Mouse (Mus musculus) limb, embryonic 14.5 days (tissue): ENCODE results near the gene Vwa7. TPM values are rescaled to one million over a fixed set of nuclear protein-coding genes. Genes with fewer than 3 reads are reported as not detected.
A peak's percentile ranks its signal among the peaks of the same experiment; 100 is the strongest.

Source experiments
- ATAC-seq: fragments of 200-750 bp; cut with Nextera tagmentation; 2 replicates; pipeline ENCODE4 v1.8.0; 2017; ENCODE audit warnings: low read depth, moderate number of reproducible peaks, moderate TSS enrichment; ENCODE audit not compliant: low FRiP score
- DNase-seq: peaks from one replicate; pipeline ENCODE4 v3.0.0-alpha.2; 2015; ENCODE audit warnings: low spot score
- H3K27ac ChIP-seq: fragments of 300-500 bp; sonication (generic); replicated peaks from 2 replicates; pipeline ENCODE4 v1.5.1; 2014; ENCODE audit warnings: low read depth, mild to moderate bottlenecking, low read length, moderate library complexity, mixed read lengths
- H3K27me3 ChIP-seq: fragments of 300-500 bp; sonication (generic); 2 replicates; pipeline ENCODE4 v1.6.1; 2014; ENCODE audit warnings: low read length, mixed read lengths; ENCODE audit not compliant: control insufficient read depth, insufficient read depth
- H3K36me3 ChIP-seq: fragments of 300-500 bp; sonication (generic); 2 replicates; pipeline ENCODE4 v1.6.1; 2014; ENCODE audit warnings: mild to moderate bottlenecking, low read length, moderate library complexity, mixed read lengths; ENCODE audit not compliant: control insufficient read depth, insufficient read depth
- H3K4me1 ChIP-seq: fragments of 300-500 bp; sonication (generic); 2 replicates; pipeline ENCODE4 v1.6.1; 2014; ENCODE audit warnings: antibody characterized with exemption, low read length, mixed read lengths; ENCODE audit not compliant: control insufficient read depth, insufficient read depth
- H3K4me2 ChIP-seq: fragments of 300-500 bp; sonication (generic); replicated peaks from 2 replicates; pipeline ENCODE4 v1.6.1; 2014; ENCODE audit warnings: low read depth, mild to moderate bottlenecking, low read length, moderate library complexity; ENCODE audit not compliant: severe bottlenecking
- H3K4me3 ChIP-seq: fragments of 300-500 bp; sonication (generic); replicated peaks from 2 replicates; pipeline ENCODE4 v1.5.1; 2014; ENCODE audit warnings: low read length
- H3K9ac ChIP-seq: fragments of 300-500 bp; sonication (generic); 2 replicates; pipeline ENCODE4 v1.6.1; 2014; ENCODE audit warnings: mild to moderate bottlenecking, low read depth, low read length, moderate library complexity; ENCODE audit not compliant: severe bottlenecking
- H3K9me3 ChIP-seq: fragments of 300-500 bp; sonication (generic); 2 replicates; pipeline ENCODE4 v1.6.1; 2016; ENCODE audit warnings: low read length; ENCODE audit not compliant: control insufficient read depth
- POLR2A ChIP-seq: fragments of 200-500 bp; IDR thresholded peaks from 2 replicates; pipeline ENCODE4 v1.8.0; 2012; ENCODE audit warnings: inconsistent platforms, mild to moderate bottlenecking, moderate library complexity, borderline replicate concordance; ENCODE audit not compliant: insufficient read depth, insufficient read length; ENCODE audit errors: extremely low read depth
- WGBS: fragments of 180-500 bp; shearing (Covaris S2); extraction: QIAGEN DNeasy Blood & Tissue Kit; methylation state at CpG from one replicate; pipeline ENCODE4 v1.1.7; 2014; 5-methylcytosine and 5-hydroxymethylcytosine counted together
- polyA plus RNA-seq, 2 experiments: library from polyadenylated mRNA; depleted of rRNA in 1 of 2; stranded (reverse) in 1 of 2; unstranded in 1 of 2; fragments of >200 nt; fragmentation: Nextera tagmentation in 1 of 2; extraction: Ambion mirVana in 1 of 2; gene quantifications; 2 replicates each; pipeline versions ENCODE4 v1.2.1 to v1.2.3; 2012 to 2014

Vwa7 gene
- polyA plus RNA-seq, 2 experiments: 0.15 to 0.64 TPM

DNA sequence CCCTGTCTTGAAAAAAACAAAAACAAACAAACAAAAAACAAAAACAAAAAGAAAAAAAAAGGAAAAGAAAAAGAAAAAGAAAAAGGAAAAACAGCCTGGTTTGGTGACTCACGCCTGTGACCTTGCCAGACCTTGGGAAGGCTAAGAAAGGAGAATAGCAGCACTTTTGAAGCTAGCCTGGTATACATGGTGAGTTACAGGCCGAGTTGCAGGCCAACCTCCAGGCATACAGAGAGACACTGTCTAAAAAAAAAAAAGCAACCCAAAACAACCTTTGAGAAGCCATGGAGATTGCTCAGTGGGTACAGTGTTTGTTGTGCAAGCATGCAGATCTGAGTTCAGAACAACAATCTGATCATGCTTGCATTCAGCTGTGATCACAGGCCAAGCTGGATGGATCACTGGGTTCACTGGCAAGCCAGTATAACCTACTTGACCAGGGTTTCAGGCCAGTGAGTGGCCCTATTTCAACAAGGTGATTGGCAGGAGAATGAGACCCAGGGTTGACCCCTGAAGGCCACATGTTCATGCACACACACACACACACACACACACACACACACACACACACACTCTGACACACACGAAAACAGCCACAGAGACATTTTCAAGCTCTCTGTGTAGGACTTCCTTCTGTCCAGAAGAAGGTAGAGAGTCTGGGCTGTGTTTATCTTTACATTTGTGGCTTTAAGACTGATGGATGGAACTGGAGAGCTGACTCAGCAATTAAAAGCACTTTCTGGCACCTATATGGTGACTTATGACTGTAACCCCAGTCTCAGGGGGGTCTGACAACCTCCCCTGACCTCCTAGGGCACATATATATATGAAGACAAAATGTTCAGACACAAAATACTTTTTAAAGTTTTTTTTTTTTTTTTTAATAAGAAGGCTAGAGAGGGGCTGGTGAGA, 40.5 kb upstream of the Vwa7 start:
- Histone ChIP-seq H3K4me2 (no peak overlapping the region), H3K27me3 (no peaks in the 10 kb centered on the region), H3K27ac (no peak overlapping the region), H3K9ac (no peak overlapping the region), H3K4me1 (peaks cover 6% of the 10 kb centered on the region), H3K4me3 (no peak overlapping the region), H3K36me3 (no peaks in the 10 kb centered on the region), H3K9me3 (no peaks in the 10 kb centered on the region)
- no peak for DNase-seq
- WGBS: 69% methylated on average over 3 of the region's 3 CpGs
- ATAC-seq: no peak
- no peak for TF ChIP-seq POLR2A

DNA sequence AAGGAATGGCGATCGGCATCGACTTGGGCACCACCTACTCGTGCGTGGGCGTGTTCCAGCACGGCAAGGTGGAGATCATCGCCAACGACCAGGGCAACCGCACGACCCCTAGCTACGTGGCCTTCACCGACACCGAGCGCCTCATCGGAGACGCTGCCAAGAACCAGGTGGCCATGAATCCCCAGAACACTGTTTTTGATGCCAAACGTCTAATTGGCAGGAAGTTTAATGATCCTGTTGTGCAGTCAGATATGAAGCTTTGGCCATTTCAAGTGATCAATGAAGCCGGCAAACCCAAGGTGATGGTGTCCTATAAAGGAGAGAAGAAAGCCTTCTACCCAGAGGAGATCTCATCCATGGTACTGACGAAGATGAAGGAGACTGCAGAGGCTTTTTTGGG, 39.4 kb upstream of the Vwa7 start:
- DNase-seq (no peak), ATAC-seq (no peak)
- no peak for TF ChIP-seq POLR2A
- no peak overlapping the region for H3K4me3 ChIP-seq
- H3K4me2 ChIP-seq: no peak overlapping the region
- H3K27me3 ChIP-seq: no peaks in the 10 kb centered on the region
- H3K27ac ChIP-seq: no peak overlapping the region
- 93% methylated on average over 20 of the region's 20 CpGs for WGBS
- no peaks in the 10 kb centered on the region for H3K36me3 ChIP-seq
- peaks cover 10% of the 10 kb centered on the region for H3K4me1 ChIP-seq
- H3K9me3 ChIP-seq: no peaks in the 10 kb centered on the region
- H3K9ac ChIP-seq: no peak overlapping the region

DNA sequence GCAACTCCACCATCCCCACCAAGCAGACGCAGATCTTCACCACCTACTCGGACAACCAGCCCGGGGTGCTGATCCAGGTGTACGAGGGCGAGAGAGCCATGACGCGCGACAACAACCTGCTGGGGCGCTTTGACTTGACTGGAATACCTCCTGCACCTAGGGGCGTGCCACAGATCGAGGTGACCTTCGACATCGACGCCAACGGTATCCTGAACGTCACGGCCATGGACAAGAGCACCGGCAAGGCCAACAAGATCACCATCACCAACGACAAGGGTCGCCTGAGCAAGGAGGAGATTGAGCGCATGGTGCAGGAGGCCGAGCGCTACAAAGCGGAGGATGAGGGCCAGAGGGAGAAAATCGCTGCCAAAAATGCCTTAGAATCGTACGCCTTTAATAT, 38.1 kb upstream of the Vwa7 start:
- no peak overlapping the region for H3K27ac ChIP-seq
- H3K9me3 ChIP-seq: no peaks in the 10 kb centered on the region
- no peaks in the 10 kb centered on the region for H3K27me3 ChIP-seq
- no peak overlapping the region for H3K4me2 ChIP-seq
- ATAC-seq: no peak
- WGBS: 90% methylated on average over 27 of the region's 27 CpGs
- no peak for DNase-seq
- no peaks in the 10 kb centered on the region for H3K36me3 ChIP-seq
- H3K4me1 ChIP-seq: peaks cover 8% of the 10 kb centered on the region
- TF ChIP-seq POLR2A: no peak
- H3K4me3 ChIP-seq: no peak overlapping the region
- H3K9ac ChIP-seq: no peak overlapping the region

DNA sequence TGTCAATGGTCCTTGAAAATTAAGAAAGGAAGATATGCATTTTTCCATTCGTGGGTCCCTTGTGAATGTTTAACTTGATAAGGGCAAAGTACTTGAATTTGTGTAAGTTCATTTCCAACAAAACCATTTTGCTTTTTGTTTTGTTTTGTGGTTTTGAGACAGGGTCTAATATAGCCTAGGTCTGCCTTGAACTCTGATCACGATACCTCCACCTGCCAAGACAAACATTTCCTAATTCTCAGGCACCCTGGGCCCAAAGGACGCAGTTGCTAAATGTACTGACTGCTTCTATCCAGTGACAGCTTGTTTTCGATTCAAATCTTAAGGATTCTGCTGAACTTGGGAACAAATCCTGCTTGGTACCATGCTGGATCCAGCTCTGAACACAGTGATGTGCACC, 36.7 kb upstream of the Vwa7 start:
- no peaks in the 10 kb centered on the region for H3K27me3 ChIP-seq
- no peak overlapping the region for H3K4me2 ChIP-seq
- ATAC-seq (no peak), DNase-seq (no peak)
- 88% methylated on average over 4 of the region's 4 CpGs for WGBS
- no peak for TF ChIP-seq POLR2A
- H3K4me3 ChIP-seq: no peak overlapping the region
- H3K9me3 ChIP-seq: no peaks in the 10 kb centered on the region
- no peaks in the 10 kb centered on the region for H3K36me3 ChIP-seq
- peaks cover 8% of the 10 kb centered on the region for H3K4me1 ChIP-seq
- no peak overlapping the region for H3K9ac ChIP-seq
- H3K27ac ChIP-seq: no peak overlapping the region

DNA sequence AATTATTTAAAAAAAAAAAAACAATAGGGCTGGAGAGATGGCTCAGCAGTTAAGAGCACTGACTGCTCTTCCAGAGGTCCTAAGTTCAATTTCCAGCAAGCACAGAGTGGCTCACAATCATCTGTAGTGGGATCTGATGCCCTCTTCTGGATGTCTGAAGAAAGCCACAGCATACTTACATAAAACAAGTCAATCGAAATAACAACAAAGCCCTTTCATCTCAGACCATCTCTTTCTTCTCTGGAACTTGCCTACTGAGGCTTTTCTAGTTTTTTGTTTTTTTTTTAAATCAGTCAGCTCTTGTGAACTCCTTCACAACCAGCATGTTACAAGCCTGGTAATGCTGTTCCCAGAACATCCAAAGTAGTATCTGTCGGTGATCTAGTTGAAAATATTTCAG, 35.7 kb upstream of the Vwa7 start:
- peak overlapping the region; percentile 91 for H3K9ac ChIP-seq
- ATAC-seq: no peak
- peak; percentile 75 for DNase-seq

More for the DNA sequence above, 35.7 kb upstream of the Vwa7 start:
- Histone ChIP-seq H3K4me2 (peak overlapping the region; percentile 66), H3K4me3 (peak overlapping the region; percentile 86), H3K9me3 (no peaks in the 10 kb centered on the region), H3K27me3 (no peaks in the 10 kb centered on the region), H3K4me1 (peaks cover 8% of the 10 kb centered on the region), H3K36me3 (peaks cover 9% of the 10 kb centered on the region), H3K27ac (peak overlapping the region; percentile 98; the same call in 1 of the 2 replicates)
- TF ChIP-seq POLR2A: no peak
- WGBS: 16% methylated on average over 2 of the region's 2 CpGs
